Mouse (Mus musculus) limb, embryonic 10.5 days (tissue): ENCODE measurements around the gene Lef1. TPM values are rescaled to one million over a fixed set of nuclear protein-coding genes. Genes with fewer than 3 reads are reported as not detected.
A peak's percentile ranks its signal among the peaks of the same experiment; 100 is the strongest.

Experiments
- DNase-seq: peaks from one replicate; pipeline ENCODE4 v3.0.0-alpha.2; 2017; ENCODE audit warnings: low spot score
- H3K27ac ChIP-seq: fragments of 300-500 bp; sonication (generic); 2 replicates; pipeline ENCODE4 v1.5.1; 2016; ENCODE audit warnings: mild to moderate bottlenecking
- H3K27me3 ChIP-seq: fragments of 300-500 bp; sonication (generic); 2 replicates; pipeline ENCODE4 v1.6.1; 2016; ENCODE audit warnings: low read depth, mild to moderate bottlenecking; ENCODE audit not compliant: poor library complexity, severe bottlenecking
- H3K36me3 ChIP-seq: fragments of 300-500 bp; sonication (generic); 2 replicates; pipeline ENCODE4 v1.6.1; 2016; ENCODE audit warnings: mild to moderate bottlenecking, moderate library complexity
- H3K4me1 ChIP-seq: fragments of 300-500 bp; sonication (generic); 2 replicates; pipeline ENCODE4 v1.6.1; 2016
- H3K4me3 ChIP-seq: fragments of 300-500 bp; sonication (generic); 2 replicates; pipeline ENCODE4 v1.5.1; 2016; ENCODE audit warnings: mild to moderate bottlenecking, moderate library complexity
- H3K9me3 ChIP-seq: fragments of 300-500 bp; sonication (generic); replicated peaks from 2 replicates; pipeline ENCODE4 v1.6.1; 2016; ENCODE audit warnings: mild to moderate bottlenecking
- WGBS: fragments of 180-500 bp; shearing (Covaris S2); methylation state at CpG from one replicate; pipeline ENCODE4 v1.1.7; 2016; 5-methylcytosine and 5-hydroxymethylcytosine counted together
- polyA plus RNA-seq: library from polyadenylated mRNA; unstranded; fragments of >200 nt; fragmentation: Nextera tagmentation; extraction: Ambion mirVana; gene quantifications from 2 replicates; pipeline ENCODE4 v1.2.1, GENCODE M21; 2016

The Lef1 gene
- polyA plus RNA-seq, 1 experiment from 2014 or later: 60.1 TPM

DNA sequence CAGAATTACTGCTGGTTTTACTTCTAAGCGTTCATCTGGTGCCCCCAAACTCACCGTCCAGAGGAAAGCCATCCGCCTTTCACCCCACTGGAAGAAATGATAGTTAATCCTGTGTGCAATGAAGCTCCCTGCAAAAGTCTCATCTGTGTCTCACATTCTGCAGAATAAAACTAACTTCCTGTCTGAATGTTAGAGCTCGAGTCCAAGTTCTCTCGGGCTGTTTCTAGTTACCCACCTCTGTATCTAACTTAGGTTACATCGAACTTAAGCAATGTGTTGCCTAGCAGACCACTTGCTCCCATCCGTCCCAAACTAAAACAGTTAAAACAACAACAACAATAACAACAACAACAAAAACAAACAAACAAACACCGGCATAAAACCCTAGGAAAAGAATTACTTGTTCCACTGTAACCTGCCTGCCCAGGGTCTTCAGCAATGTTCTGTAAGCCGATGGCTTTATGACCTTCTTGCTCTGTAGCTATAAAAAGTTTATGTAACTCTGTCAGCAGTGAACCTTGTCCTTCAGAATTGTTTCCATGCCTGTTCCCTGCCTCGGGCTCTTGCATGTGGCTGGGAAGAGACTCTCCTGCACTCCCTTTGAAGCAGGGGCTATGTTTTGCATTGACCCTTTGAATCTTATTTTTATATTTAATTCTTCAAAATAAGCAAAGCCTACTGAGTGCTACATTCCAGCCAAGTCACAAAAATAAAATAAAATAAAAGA, 162.3 kb downstream of the Lef1 start:
- Histone ChIP-seq H3K27me3 (no peaks in the 10 kb centered on the region), H3K36me3 (no peaks in the 10 kb centered on the region), H3K4me1 (peaks cover 35% of the 10 kb centered on the region), H3K27ac (peak overlapping the region; percentile 88), H3K4me3 (peak overlapping the region; percentile 80), H3K9me3 (no peaks in the 10 kb centered on the region)
- 52% methylated on average over 10 of the region's 10 CpGs for WGBS
- DNase-seq: no peak

Other genes with a start within 250 kb of the Lef1 start
- gene Hadh, start 161.6 kb downstream of the Lef1 start, polyA plus RNA-seq: 80.6 and 86.0 TPM in 2 replicates
- gene Cyp2u1, start 192.8 kb downstream of the Lef1 start, polyA plus RNA-seq: 0.72 and 1.1 TPM in 2 replicates